Mouse (Mus musculus): ENCODE results near the gene Ephb3.

- TF ChIP-seq GATA1 (IDR thresholded peaks at IDR 0.05; ENCODE audit: borderline replicate concordance, low read length) (no peak), FLI1 (IDR thresholded peaks at IDR 0.05; ENCODE audit: low read length) (no peak)
These were observed 16.2 kb upstream of the Ephb3 start for GRCm38 (mm10) chr16:21188345-21188744.

All from megakaryocyte, embryonic 14.5 days (primary cell).